Mouse (Mus musculus): ENCODE data around the gene Pank4.

- TF ChIP-seq ZC3H11A (IDR thresholded peaks at IDR 0.05; ENCODE audit: borderline replicate concordance, low read depth, low read length) (no peak), ZNF384 (IDR thresholded peaks at IDR 0.05; ENCODE audit: low read depth, low read length) (no peak)
Observed at GRCm38 (mm10) chr4:154922291-154922690, 41.6 kb upstream of the Pank4 start.
